Mouse (Mus musculus) CH12.LX (cell line): ENCODE data around the gene C3. TPM values are rescaled to one million over a fixed set of nuclear protein-coding genes. Genes with fewer than 3 reads are reported as not detected.

Source experiments
- DNase-seq: peaks from one replicate; pipeline ENCODE4 v3.0.0-alpha.2; 2013; ENCODE audit errors: extremely low read depth
- H3K27ac ChIP-seq: 2 replicates; pipeline ENCODE4 v1.5.1; 2012; ENCODE audit warnings: low read depth, mild to moderate bottlenecking, control low read depth, moderate library complexity; ENCODE audit not compliant: insufficient read depth
- H3K27me3 ChIP-seq: replicated peaks from 2 replicates; pipeline ENCODE3; 2012; ENCODE audit warnings: inconsistent platforms
- H3K36me3 ChIP-seq, 2 experiments: replicated peaks in 1 of 2; 2 replicates each; pipeline versions ENCODE3 to v1.6.1; 2012; ENCODE audit warnings: inconsistent platforms in 1 of 2, low read length in 1 of 2, mild to moderate bottlenecking in 1 of 2, mixed read lengths in 1 of 2, moderate library complexity in 1 of 2; ENCODE audit not compliant: control insufficient read depth in 1 of 2, insufficient read depth in 1 of 2
- H3K4me1 ChIP-seq, 2 experiments: 2 replicates each; pipeline ENCODE4 v1.6.1; 2012; ENCODE audit warnings: inconsistent platforms in 1 of 2, moderate library complexity in 1 of 2; ENCODE audit not compliant: insufficient read depth in 2 of 2, control insufficient read depth in 1 of 2
- H3K4me2 ChIP-seq: 2 replicates; pipeline ENCODE4 v1.6.1; 2012; ENCODE audit warnings: low read depth, mild to moderate bottlenecking, control low read depth; ENCODE audit not compliant: poor library complexity, insufficient read depth, severe bottlenecking
- H3K4me3 ChIP-seq, 3 experiments: fragments of 150-350 bp in 1 of 3; sonication (generic) in 1 of 3; replicated peaks in 1 of 3; 2 replicates each; pipeline versions ENCODE3 to v1.5.1; 2011 to 2012; ENCODE audit warnings: low read depth in 2 of 3, low read length in 2 of 3, mild to moderate bottlenecking in 2 of 3, moderate library complexity in 2 of 3, control low read depth in 1 of 3, improper control_type of control experiment in 1 of 3, inconsistent platforms in 1 of 3, mixed read lengths in 1 of 3; ENCODE audit not compliant: poor library complexity in 1 of 3
- H3K79me2 ChIP-seq: replicated peaks from 2 replicates; pipeline ENCODE4 v1.6.1; 2012; ENCODE audit warnings: mild to moderate bottlenecking, moderate library complexity; ENCODE audit not compliant: control insufficient read depth, poor library complexity, insufficient read depth, severe bottlenecking; ENCODE audit errors: extremely low read depth
- H3K9ac ChIP-seq: 2 replicates; pipeline ENCODE4 v1.6.1; 2012; ENCODE audit warnings: low read depth, mild to moderate bottlenecking, control low read depth, moderate library complexity; ENCODE audit not compliant: insufficient read depth
- H3K9me3 ChIP-seq: replicated peaks from 2 replicates; pipeline ENCODE3; 2012; ENCODE audit warnings: low read length, inconsistent platforms, mixed read lengths
- BHLHE40 ChIP-seq: IDR thresholded peaks from 2 replicates; pipeline ENCODE4 v1.6.1; 2011; ENCODE audit warnings: mild to moderate bottlenecking, low read depth, low read length, improper control_type of control experiment
- CHD1 ChIP-seq: IDR thresholded peaks from 2 replicates; pipeline ENCODE4 v1.6.1; 2012; ENCODE audit warnings: low read depth, low read length, improper control_type of control experiment, inconsistent platforms
- CTCF ChIP-seq, 2 experiments: IDR thresholded peaks in 1 of 2; conservative IDR thresholded peaks in 1 of 2; 2 replicates each; pipeline ENCODE4 v1.5.1; 2011 to 2012; ENCODE audit warnings: low read depth in 2 of 2, low read length in 2 of 2, improper control_type of control experiment in 1 of 2, inconsistent platforms in 1 of 2, mild to moderate bottlenecking in 1 of 2, moderate library complexity in 1 of 2
- E2F4 ChIP-seq: IDR thresholded peaks from 2 replicates; pipeline ENCODE4 v1.6.1; 2011; ENCODE audit warnings: low read depth, low read length, improper control_type of control experiment; ENCODE audit not compliant: insufficient replicate concordance
- ELF1 ChIP-seq: IDR thresholded peaks from 2 replicates; pipeline ENCODE4 v1.6.1; 2014; ENCODE audit warnings: low read depth, mild to moderate bottlenecking, inconsistent platforms, low read length, improper control_type of control experiment
- EP300 ChIP-seq: IDR thresholded peaks from 2 replicates; pipeline ENCODE4 v1.6.1; 2011; ENCODE audit warnings: low read length, improper control_type of control experiment
- ETS1 ChIP-seq: conservative IDR thresholded peaks from 2 replicates; pipeline ENCODE4 v1.6.1; 2012; ENCODE audit warnings: low read depth, mild to moderate bottlenecking, inconsistent platforms, low read length, improper control_type of control experiment, moderate library complexity
- IRF4 ChIP-seq: IDR thresholded peaks from 2 replicates; pipeline ENCODE4 v1.6.1; 2014; ENCODE audit warnings: low read depth, mild to moderate bottlenecking, inconsistent platforms, low read length, improper control_type of control experiment
- MAFK ChIP-seq: IDR thresholded peaks from 2 replicates; pipeline ENCODE4 v1.6.1; 2011; ENCODE audit warnings: low read length, improper control_type of control experiment; ENCODE audit not compliant: insufficient replicate concordance
- MAX ChIP-seq: IDR thresholded peaks from 2 replicates; pipeline ENCODE4 v1.6.1; 2011; ENCODE audit warnings: low read length, improper control_type of control experiment
- MAZ ChIP-seq: IDR thresholded peaks from 2 replicates; pipeline ENCODE4 v1.6.1; 2012; ENCODE audit warnings: low read depth, mild to moderate bottlenecking, inconsistent platforms, low read length, improper control_type of control experiment, moderate library complexity
- MEF2A ChIP-seq: IDR thresholded peaks from 2 replicates; pipeline ENCODE4 v1.6.1; 2014; ENCODE audit warnings: low read depth, mild to moderate bottlenecking, inconsistent platforms, low read length, improper control_type of control experiment, borderline replicate concordance
- MXI1 ChIP-seq: IDR thresholded peaks from 2 replicates; pipeline ENCODE4 v1.6.1; 2011; ENCODE audit warnings: mild to moderate bottlenecking, low read depth, low read length, improper control_type of control experiment
- MYC ChIP-seq: IDR thresholded peaks from 2 replicates; pipeline ENCODE4 v1.6.1; 2011; ENCODE audit warnings: low read depth, mild to moderate bottlenecking, improper control_type of control experiment, low read length
- NELFE ChIP-seq: IDR thresholded peaks from 2 replicates; pipeline ENCODE4 v1.6.1; 2011; ENCODE audit warnings: low read depth, low read length, improper control_type of control experiment
- NRF1 ChIP-seq: IDR thresholded peaks from 2 replicates; pipeline ENCODE4 v1.6.1; 2014; ENCODE audit warnings: low read depth, mild to moderate bottlenecking, inconsistent platforms, low read length, improper control_type of control experiment, moderate library complexity
- POLR2A ChIP-seq: IDR thresholded peaks from 2 replicates; pipeline ENCODE4 v1.6.1; 2011; ENCODE audit warnings: low read depth, mild to moderate bottlenecking, improper control_type of control experiment, low read length
- RAD21 ChIP-seq: IDR thresholded peaks from 2 replicates; pipeline ENCODE4 v1.6.1; 2011; ENCODE audit warnings: low read depth, mild to moderate bottlenecking, low read length, improper control_type of control experiment, moderate library complexity
- RCOR1 ChIP-seq: conservative IDR thresholded peaks from 2 replicates; pipeline ENCODE4 v1.6.1; 2012; ENCODE audit warnings: low read depth, mild to moderate bottlenecking, inconsistent platforms, low read length, improper control_type of control experiment
- SIN3A ChIP-seq: IDR thresholded peaks from 2 replicates; pipeline ENCODE4 v1.6.1; 2012; ENCODE audit warnings: low read length, improper control_type of control experiment, inconsistent platforms
- SMC3 ChIP-seq: IDR thresholded peaks from 2 replicates; pipeline ENCODE4 v1.6.1; 2011; ENCODE audit warnings: low read depth, low read length, improper control_type of control experiment
- TBP ChIP-seq: conservative IDR thresholded peaks from 2 replicates; pipeline ENCODE4 v1.6.1; 2011; ENCODE audit warnings: low read depth, low read length, improper control_type of control experiment
- TCF12 ChIP-seq: IDR thresholded peaks from 2 replicates; pipeline ENCODE4 v1.6.1; 2014; ENCODE audit warnings: low read depth, mild to moderate bottlenecking, inconsistent platforms, low read length, improper control_type of control experiment
- ZC3H11A ChIP-seq: IDR thresholded peaks from 2 replicates; pipeline ENCODE4 v1.6.1; 2012; ENCODE audit warnings: low read depth, mild to moderate bottlenecking, inconsistent platforms, low read length, improper control_type of control experiment
- ZNF384 ChIP-seq: IDR thresholded peaks from 2 replicates; pipeline ENCODE4 v1.6.1; 2012; ENCODE audit warnings: low read depth, low read length, improper control_type of control experiment, inconsistent platforms
- dilution Hi-C: fragments of 300-500 bp; cut with MboI; formaldehyde crosslinking; loops from 2 replicates; pipeline ENCODE4 v1.14.3; 2020; ENCODE audit warnings: low sequenced_read_pairs; ENCODE audit not compliant: extremely low pct_unique_long_range_greater_than_20kb, extremely low pct_ligation_motif_present
- in situ Hi-C: fragments of 300-500 bp; cut with MboI; formaldehyde crosslinking; loops from 3 replicates; pipeline ENCODE4 v1.14.3; 2019; ENCODE audit warnings: low sequenced_read_pairs, low pct_ligation_motif_present, low pct_unique_long_range_greater_than_20kb, mixed read lengths
- polyA plus RNA-seq: library from polyadenylated mRNA; unstranded; fragments of >175 nt; gene quantifications from 2 replicates; pipeline ENCODE4 v1.2.1, GENCODE M21; 2012; ENCODE audit warnings: low read depth; ENCODE audit not compliant: insufficient read length
- total RNA-seq, 2 experiments: library from RNA; depleted of rRNA; stranded (reverse); fragments of 300-350 nt in 1 of 2; fragments of >200 nt in 1 of 2; gene quantifications; 2 replicates each; pipeline ENCODE4 v1.2.3; 2012 to 2014

Gene C3
- total and polyA plus RNA-seq, 3 experiments, result 1.2 to 5.4 (median 3.9) TPM

DNA sequence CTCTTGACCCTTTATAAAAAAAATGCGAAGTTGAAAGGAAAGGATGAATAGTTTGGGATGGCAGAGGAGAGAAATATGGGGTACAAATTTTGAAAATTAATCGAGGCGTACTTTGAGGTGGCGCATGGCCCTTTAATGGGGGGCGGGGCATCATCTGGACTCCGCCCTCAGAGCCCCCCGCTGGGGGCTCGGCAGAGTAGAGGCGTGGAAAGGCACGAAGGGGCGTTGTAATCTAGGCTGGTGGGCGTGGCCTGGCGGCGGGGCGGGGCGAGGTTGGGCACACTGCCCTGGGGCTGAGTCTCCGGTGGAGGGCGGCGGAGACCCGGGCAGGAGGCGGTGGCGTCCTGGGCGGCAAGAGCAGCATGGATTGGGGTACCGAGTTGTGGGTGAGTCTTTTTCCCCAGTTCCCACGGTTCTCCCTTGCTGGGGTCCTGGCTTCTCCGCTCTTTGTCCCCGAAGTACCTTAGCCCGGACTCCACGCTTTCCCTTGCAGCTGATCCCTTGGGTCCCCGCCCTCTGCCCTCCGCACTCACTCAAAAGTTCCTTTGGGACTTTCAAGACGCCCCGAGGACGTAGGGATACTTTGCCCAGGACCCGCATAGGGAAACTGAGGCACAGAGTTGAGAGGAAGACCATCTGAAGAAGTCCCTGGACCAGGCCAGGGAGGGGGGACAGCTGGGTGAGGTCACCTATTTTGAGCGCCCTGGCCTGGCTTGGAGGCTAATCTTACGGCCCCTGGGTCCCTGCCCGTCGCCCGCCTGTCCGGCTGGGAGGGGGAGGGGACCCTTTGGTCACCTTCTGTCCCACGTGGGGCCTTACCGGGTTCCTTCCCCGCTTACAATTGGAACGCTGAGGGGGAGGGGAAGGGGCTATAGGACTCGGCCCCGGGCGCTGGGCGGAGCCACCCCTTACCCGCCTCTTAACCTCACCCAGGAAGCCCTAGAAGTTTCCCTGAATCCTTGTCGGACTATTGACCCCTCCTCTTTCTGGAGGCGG, 21.5 kb upstream of the C3 start, which contains the start of gene Trip10 (continued):
- peak; percentile 44; the same call in 1 of the 2 replicates for TF ChIP-seq NELFE

DNA sequence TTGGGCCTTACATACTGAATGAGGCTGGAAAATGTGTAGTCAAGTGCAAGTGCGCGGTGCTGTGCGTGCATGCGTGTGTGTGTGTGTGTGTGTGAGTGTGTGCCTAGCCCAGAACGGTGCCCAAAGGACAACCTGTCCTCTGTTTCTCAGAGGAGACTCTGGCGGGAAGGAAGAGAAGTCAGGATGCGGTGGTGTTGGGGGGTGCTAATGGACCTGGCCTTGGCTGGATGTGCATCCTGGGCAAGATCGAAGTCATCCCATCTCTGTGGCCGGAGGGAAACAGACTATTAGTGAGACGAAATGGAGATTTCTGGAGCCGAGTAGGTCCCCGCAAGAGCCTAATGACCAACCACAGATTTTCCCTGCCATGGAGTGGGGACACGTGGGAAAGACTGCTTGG, 20.8 kb upstream of the C3 start:
- Histone ChIP-seq H3K27me3 (no peaks in the 10 kb centered on the region), H3K4me2 (peak overlapping the region; percentile 98), H3K27ac (peak overlapping the region; percentile 85), H3K4me3 (peak overlapping the region; percentile 77 to 96 (median 87)), H3K9ac (peak overlapping the region; percentile 36), H3K36me3 (peaks cover 25 to 49% of the 10 kb centered on the region in 2 experiments), H3K9me3 (no peaks in the 10 kb centered on the region), H3K79me2 (no peaks in the 10 kb centered on the region; the same call in 1 of the 2 replicates), H3K4me1 (peaks cover 16 to 43% of the 10 kb centered on the region in 2 experiments)
- in situ Hi-C loops, result loop anchor here (10.0 kb wide), 1 partner anchor 86 kb away; no protein-coding TSS in a partner anchor
- TF ChIP-seq MAZ (0 out of 2 replicates have a peak, but pooled peaks have one; percentile 19), SIN3A (peak; percentile 3; the same call in 1 of the 2 replicates), MAX (0 out of 2 replicates have a peak, but pooled peaks have one; percentile 34), ELF1 (no peak), NRF1 (peak; percentile 17; the same call in 1 of the 2 replicates)
- no peak for DNase-seq
- dilution Hi-C loops, result no loop called here

DNA sequence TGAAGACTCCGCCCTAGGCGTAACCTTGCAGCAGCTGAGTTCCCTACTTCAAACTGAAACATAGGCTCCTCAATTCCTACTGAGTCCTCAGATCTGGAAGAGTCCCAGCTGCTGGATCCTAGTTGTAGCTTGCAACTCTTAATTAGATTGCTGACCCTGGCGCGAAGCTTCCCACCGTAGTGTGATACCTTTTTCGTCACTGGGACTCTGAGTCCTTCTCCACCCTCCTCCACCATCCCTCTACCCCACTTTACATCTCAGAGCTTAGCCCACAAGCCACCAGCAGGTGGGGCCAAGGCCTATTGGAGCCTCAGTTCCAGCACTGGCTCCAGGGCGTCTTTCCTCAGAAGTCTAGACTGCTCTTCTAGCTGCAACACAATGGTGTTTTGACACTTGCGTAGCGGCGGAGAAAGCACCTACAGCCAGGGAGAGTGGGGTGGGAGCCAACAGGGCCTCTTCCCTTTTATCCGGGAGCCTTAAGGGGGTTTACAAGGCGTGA, 20.3 kb upstream of the C3 start, which contains the start of gene Gpr108:
Gene Gpr108 (minus strand): TSS at position 246 of the 499 bp plus-strand sequence.
- H3K9me3 ChIP-seq, result no peaks in the 10 kb centered on the region
- in situ Hi-C loops, result loop anchor here (10.0 kb wide), 1 partner anchor 87 kb away; no protein-coding TSS in a partner anchor
- H3K27ac ChIP-seq, result peak within 1 kb of the TSS; percentile 85
- H3K9ac ChIP-seq, result peak within 1 kb of the TSS; percentile 61
- H3K4me3 ChIP-seq, result peak within 1 kb of the TSS; percentile 78 to 96 (median 87)
- H3K4me2 ChIP-seq, result peak within 1 kb of the TSS; percentile 98
- peaks cover 16 to 43% of the 10 kb centered on the region in 2 experiments for H3K4me1 ChIP-seq
- H3K79me2 ChIP-seq, result no peaks in the 10 kb centered on the region; the same call in 1 of the 2 replicates
- no peaks in the 10 kb centered on the region for H3K27me3 ChIP-seq
- dilution Hi-C loops, result no loop called here
- DNase-seq, result peak; percentile 95
- peaks cover 24 to 48% of the 10 kb centered on the region in 2 experiments for H3K36me3 ChIP-seq
- no peak for TF ChIP-seq RCOR1
- peak; percentile 97 for TF ChIP-seq SMC3
- TF ChIP-seq SIN3A, result peak; percentile 16; the same call in 1 of the 2 replicates
- TF ChIP-seq MAFK, result no peak
- peak; percentile 55 for TF ChIP-seq MXI1
- TF ChIP-seq MYC, result 0 out of 2 replicates have a peak, but pooled peaks have one; percentile 51
- TF ChIP-seq NELFE, result peak; percentile 49
- peak; percentile 34 for TF ChIP-seq ZC3H11A
- TF ChIP-seq MAZ, result peak; percentile 30; the same call in 1 of the 2 replicates
- TF ChIP-seq IRF4, result peak; percentile 57
- TF ChIP-seq CHD1, result peak; percentile 87; the same call in 1 of the 2 replicates
- TF ChIP-seq RAD21, result peak; percentile 77
- TF ChIP-seq POLR2A, result 0 out of 2 replicates have a peak, but pooled peaks have one; percentile 22
- peak; percentile 10; the same call in 1 of the 2 replicates for TF ChIP-seq NRF1
- no peak for TF ChIP-seq ZNF384
- 0 out of 2 replicates have a peak, but pooled peaks have one; percentile 13 for TF ChIP-seq TCF12
- TF ChIP-seq TBP, result no peak
- 0 out of 2 replicates have a peak, but pooled peaks have one; percentile 12 for TF ChIP-seq EP300
- 0 out of 2 replicates have a peak, but pooled peaks have one; percentile 7 for TF ChIP-seq BHLHE40
- TF ChIP-seq E2F4, result 0 out of 2 replicates have a peak, but pooled peaks have one; percentile 24
- TF ChIP-seq ETS1, result no peak
- no peak; the same call in 1 of the 2 replicates for TF ChIP-seq MAX
- TF ChIP-seq MEF2A, result peak; percentile 76
- TF ChIP-seq CTCF (conservative IDR thresholded peaks at IDR 0.05 in 1 of 2, IDR thresholded peaks at IDR 0.05 in 1 of 2; ENCODE audit: low read depth in 2 of 2, low read length in 2 of 2), result peak; percentile 7 to 92; a peak in 2 of 4 replicates
